In the genomic region with DNA sequence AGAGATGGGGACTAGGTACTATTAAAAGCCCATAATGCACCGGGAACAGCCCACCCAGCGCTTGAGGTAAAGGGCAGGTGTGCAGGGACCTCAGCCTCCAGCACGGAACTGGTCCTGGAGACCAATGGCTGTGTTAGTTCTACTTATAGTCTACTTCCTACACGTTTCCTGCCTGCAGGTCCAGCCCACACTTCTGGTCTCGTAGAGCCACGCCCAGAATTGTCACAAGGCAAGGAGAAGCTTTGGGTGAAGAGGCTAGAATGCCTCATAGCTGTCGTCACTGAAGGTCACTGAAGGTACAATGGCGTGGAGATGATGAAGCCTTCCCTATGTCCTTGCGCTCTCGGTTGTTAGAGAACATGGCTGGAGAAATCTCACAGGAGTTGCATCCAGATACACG, we compare ENCODE assay signal across 9 mouse cellular contexts. TPM values are rescaled to one million over a fixed set of nuclear protein-coding genes. Genes with fewer than 3 reads are reported as not detected.
DNase-seq lines count a peak whose midpoint lies in the region; ATAC-seq and TF ChIP-seq lines count a peak whose summit lies in the region.
"Had no signal": no experiment of that assay in that cellular context is flagged by ENCODE, and none has a peak within 500 bp of the region (broad histone marks: within the 10 kb centered on the region; RNA-seq: fewer than 3 reads in every experiment).

No protein-coding gene starts in this region.

- ATAC-seq in hematopoietic stem cell, adult 5-6 weeks (replicated peaks in 1 of 2; ENCODE audit: insufficient read depth in 1 of 2, low FRiP score in 2 of 2, low TSS enrichment in 1 of 2, low read depth in 1 of 2, poor library complexity in 2 of 2, severe bottlenecking in 2 of 2) = peak; percentile 81 to 82
- peak; percentile 79 for ATAC-seq in megakaryocyte progenitor cell, adult 5-6 weeks (replicated peaks; ENCODE audit: poor library complexity)
- ATAC-seq: forebrain, embryonic 13.5 days had no signal

- H3K4me3 ChIP-seq in E14TG2a.4 (replicated peaks; ENCODE audit: low read length) = peak overlapping the region; percentile 64
- no peak overlapping the region for H3K4me3 ChIP-seq in layer of hippocampus, adult 2 months
- H3K4me3 ChIP-seq: forebrain, embryonic 13.5 days; neural tube, embryonic 13.5 days had no signal

- H3K9me3 ChIP-seq in E14TG2a.4 (ENCODE audit: low read length) = no peaks in the 10 kb centered on the region
- H3K9me3 ChIP-seq: forebrain, embryonic 13.5 days; neural tube, embryonic 13.5 days had no signal

- peak; percentile 91 for DNase-seq in A20 (ENCODE audit: low read depth, low spot score)
- no peak for DNase-seq in urinary bladder, postnatal 25 days (ENCODE audit: low spot score)
- no peak for DNase-seq in adrenal gland, postnatal 10 days
- no peak for DNase-seq in layer of hippocampus, adult 2 months (ENCODE audit: low spot score in 2 of 2)

- H3K27ac ChIP-seq in layer of hippocampus, adult 2 months = no peak overlapping the region
- H3K27ac ChIP-seq: forebrain, embryonic 13.5 days; neural tube, embryonic 13.5 days had no signal

- H3K27me3 ChIP-seq in E14TG2a.4 (ENCODE audit: insufficient read depth, low read length) = peaks cover 44% of the 10 kb centered on the region
- H3K27me3 ChIP-seq: forebrain, embryonic 13.5 days; neural tube, embryonic 13.5 days had no signal

- TF ChIP-seq CTCF in E14TG2a.4 (conservative IDR thresholded peaks at IDR 0.05; ENCODE audit: low read length) = no peak
- TF ChIP-seq CTCF in layer of hippocampus, adult 2 months (conservative IDR thresholded peaks at IDR 0.05) = no peak

- no peaks in the 10 kb centered on the region for H3K36me3 ChIP-seq in E14TG2a.4 (ENCODE audit: insufficient read depth, low read length)
- H3K36me3 ChIP-seq: neural tube, embryonic 13.5 days had no signal

- H3K4me1 ChIP-seq in E14TG2a.4 (replicated peaks; ENCODE audit: low read depth, low read length) = peaks cover 25% of the 10 kb centered on the region
- H3K4me1 ChIP-seq: forebrain, embryonic 13.5 days had no signal

RNA-seq across cellular contexts. Expression of a gene that starts 16.0 kb away (rescaled TPM):
- total RNA-seq in hematopoietic stem cell, adult 5-6 weeks (2017) = 1,757 and 2,309 TPM in 2 replicates
- total RNA-seq in megakaryocyte progenitor cell, adult 5-6 weeks (2015) = 1,870 and 2,095 TPM in 2 replicates
- total RNA-seq in megakaryocyte progenitor cell, adult 5-6 weeks (2017) = 1,724 and 1,809 TPM in 2 replicates
- 100 to 1,000 TPM; 809 to 834 TPM for total RNA-seq in adrenal gland, postnatal 10 days (2021)
- 100 to 1,000 TPM; 319 to 351 TPM for total RNA-seq in layer of hippocampus, adult 2 months (2021)

RNA-seq across cellular contexts. Expression of a gene that starts 21.2 kb away (rescaled TPM):
- total RNA-seq in hematopoietic stem cell, adult 5-6 weeks (2017) = 53.2 and 68.7 TPM in 2 replicates
- total RNA-seq in megakaryocyte progenitor cell, adult 5-6 weeks (2015) = 17.6 and 21.3 TPM in 2 replicates
- 29.9 and 33.6 TPM in 2 replicates for total RNA-seq in megakaryocyte progenitor cell, adult 5-6 weeks (2017)
- total RNA-seq in adrenal gland, postnatal 10 days (2021) = 10 to 100 TPM; 21.7 to 22.6 TPM
- total RNA-seq in layer of hippocampus, adult 2 months (2021) = 10 to 100 TPM; 22.9 TPM
